Mouse (Mus musculus): ENCODE data around the gene Gm20388. TPM values are rescaled to one million over a fixed set of nuclear protein-coding genes. Genes with fewer than 3 reads are reported as not detected.
"Not testable (repeated sequence)": the region's sequence is repeated elsewhere in the genome, so short reads cannot be mapped to it uniquely, and the experiment has no call there.

The Gm20388 gene
- total RNA-seq, 2 experiments from 2014 or later: 2.2 to 7.6 TPM

GRCm38 (mm10) chr8:123442351-123442750 lies 3531.7 kb downstream of the Gm20388 start:
- H3K4me3 ChIP-seq: peak overlapping the region; percentile 77

GRCm38 (mm10) chr8:123442871-123443575 lies 3532.4 kb downstream of the Gm20388 start:
- peak overlapping the region; percentile 77 for H3K4me3 ChIP-seq
- peak; percentile 87 to 94 for DNase-seq (ENCODE audit: low spot score in 2 of 2)
- TF ChIP-seq CTCF (conservative IDR thresholded peaks at IDR 0.05): peak; percentile 82
- peak overlapping the region; percentile 93 for H3K27ac ChIP-seq

More at GRCm38 (mm10) chr8:123442351-123442750, 3531.7 kb downstream of the Gm20388 start:
- no peak for DNase-seq (ENCODE audit: low spot score in 2 of 2)
- no peak for TF ChIP-seq CTCF (conservative IDR thresholded peaks at IDR 0.05)
- peak overlapping the region; percentile 93 for H3K27ac ChIP-seq

GRCm38 (mm10) chr8:123443576-123443921 lies 3532.9 kb downstream of the Gm20388 start:
- no peak for DNase-seq (ENCODE audit: low spot score in 2 of 2)
- peak overlapping the region; percentile 93 for H3K27ac ChIP-seq
- peak overlapping the region; percentile 77 for H3K4me3 ChIP-seq
- TF ChIP-seq CTCF (conservative IDR thresholded peaks at IDR 0.05): no peak

- no peak for TF ChIP-seq CTCF (conservative IDR thresholded peaks at IDR 0.05)
- DNase-seq (ENCODE audit: low spot score in 2 of 2): no peak
- H3K27ac ChIP-seq: no peak overlapping the region; the same call in 1 of the 2 replicates
- peak overlapping the region; percentile 77 for H3K4me3 ChIP-seq
These were observed 3533.5 kb downstream of the Gm20388 start for GRCm38 (mm10) chr8:123444131-123444530.

- H3K4me3 ChIP-seq: no peak overlapping the region
- no peak for DNase-seq (ENCODE audit: low spot score in 2 of 2)
- no peak for TF ChIP-seq CTCF (conservative IDR thresholded peaks at IDR 0.05)
- no peak overlapping the region for H3K27ac ChIP-seq
These were observed 3535.3 kb downstream of the Gm20388 start for GRCm38 (mm10) chr8:123445981-123446380.

- DNase-seq (ENCODE audit: low spot score in 2 of 2): no peak
- Histone ChIP-seq H3K4me3 (no peak overlapping the region), H3K27ac (no peak overlapping the region)
- TF ChIP-seq CTCF (conservative IDR thresholded peaks at IDR 0.05): no peak
These were observed 3536.2 kb downstream of the Gm20388 start for GRCm38 (mm10) chr8:123446799-123447198.

GRCm38 (mm10) chr8:123450783-123451182 lies 3540.1 kb downstream of the Gm20388 start:
- no peak for DNase-seq (ENCODE audit: low spot score in 2 of 2)
- no peak overlapping the region for H3K27ac ChIP-seq
- H3K4me3 ChIP-seq: no peak overlapping the region
- TF ChIP-seq CTCF (conservative IDR thresholded peaks at IDR 0.05): no peak

GRCm38 (mm10) chr8:123451747-123452146 lies 3541.1 kb downstream of the Gm20388 start:
- H3K4me3 ChIP-seq; DNase-seq (ENCODE audit: low spot score in 2 of 2); H3K27ac ChIP-seq: not testable (repeated sequence)

- no peak overlapping the region for H3K4me3 ChIP-seq
- no peak for TF ChIP-seq CTCF (conservative IDR thresholded peaks at IDR 0.05)
- no peak for DNase-seq (ENCODE audit: low spot score in 2 of 2)
- H3K27ac ChIP-seq: no peak overlapping the region
These were observed 3541.5 kb downstream of the Gm20388 start for GRCm38 (mm10) chr8:123452149-123452548.

GRCm38 (mm10) chr8:123453291-123453690 lies 3542.7 kb downstream of the Gm20388 start:
- no peak overlapping the region for H3K27ac ChIP-seq
- DNase-seq (ENCODE audit: low spot score in 2 of 2): no peak
- no peak for TF ChIP-seq CTCF (conservative IDR thresholded peaks at IDR 0.05)
- no peak overlapping the region for H3K4me3 ChIP-seq

GRCm38 (mm10) chr8:123453951-123454350 lies 3543.3 kb downstream of the Gm20388 start:
- H3K4me3 ChIP-seq: no peak overlapping the region
- TF ChIP-seq CTCF (conservative IDR thresholded peaks at IDR 0.05): no peak
- H3K27ac ChIP-seq: no peak overlapping the region
- no peak for DNase-seq (ENCODE audit: low spot score in 2 of 2)

- TF ChIP-seq CTCF (conservative IDR thresholded peaks at IDR 0.05): no peak
- no peak overlapping the region for H3K27ac ChIP-seq
- no peak for DNase-seq (ENCODE audit: low spot score in 2 of 2)
- no peak overlapping the region for H3K4me3 ChIP-seq
These were observed 3543.9 kb downstream of the Gm20388 start for GRCm38 (mm10) chr8:123454559-123454958.

- H3K27ac ChIP-seq: no peak overlapping the region
- DNase-seq (ENCODE audit: low spot score in 2 of 2): no peak
- no peak for TF ChIP-seq CTCF (conservative IDR thresholded peaks at IDR 0.05)
- no peak overlapping the region for H3K4me3 ChIP-seq
These were observed 3553.0 kb downstream of the Gm20388 start for GRCm38 (mm10) chr8:123463651-123464050.

- no peak overlapping the region for H3K4me3 ChIP-seq
- no peak for TF ChIP-seq CTCF (conservative IDR thresholded peaks at IDR 0.05)
- no peak overlapping the region for H3K27ac ChIP-seq
- DNase-seq (ENCODE audit: low spot score in 2 of 2): no peak
These were observed 3556.8 kb downstream of the Gm20388 start for GRCm38 (mm10) chr8:123467476-123467875.

GRCm38 (mm10) chr8:123472991-123473390 lies 3562.3 kb downstream of the Gm20388 start:
- DNase-seq (ENCODE audit: low spot score in 2 of 2); H3K27ac ChIP-seq; H3K4me3 ChIP-seq: not testable (repeated sequence)

- not testable (repeated sequence) for DNase-seq (ENCODE audit: low spot score in 2 of 2); H3K4me3 ChIP-seq; H3K27ac ChIP-seq
These were observed 3563.9 kb downstream of the Gm20388 start for GRCm38 (mm10) chr8:123474549-123474948.
